10 mouse cellular contexts compared by ENCODE assay signal in genomic region chr12:105961667-105962066, GRCm38 (mm10). TPM values are rescaled to one million over a fixed set of nuclear protein-coding genes. Genes with fewer than 3 reads are reported as not detected.
A peak's percentile ranks its signal among the peaks of the same experiment; 100 is the strongest.
DNase-seq lines count a peak whose midpoint lies in the region; ATAC-seq lines count a peak whose summit lies in the region.
"Had no signal": no experiment of that assay in that cellular context is flagged by ENCODE, and none has a peak within 500 bp of the region (broad histone marks: within the 10 kb centered on the region; RNA-seq: fewer than 3 reads in every experiment).

No protein-coding gene starts in this region.

- H3K4me3 ChIP-seq in kidney, embryonic 15.5 days (replicated peaks): peak overlapping the region; percentile 6; the same call in 1 of the 2 replicates
- peak overlapping the region; percentile 60 for H3K4me3 ChIP-seq in forebrain, embryonic 10.5 days
- H3K4me3 ChIP-seq in intestine, embryonic 14.5 days (ENCODE audit: low read depth, low read length): peak overlapping the region; percentile 34; the same call in 1 of the 2 replicates
- no peak overlapping the region for H3K4me3 ChIP-seq in neural tube, embryonic 12.5 days

- no peak for ATAC-seq in kidney, embryonic 15.5 days (replicated peaks; ENCODE audit: low FRiP score)
- ATAC-seq in intestine, embryonic 14.5 days (replicated peaks; ENCODE audit: low FRiP score, low TSS enrichment, low read depth): no peak
- ATAC-seq in neural tube, embryonic 12.5 days (ENCODE audit: low FRiP score, low read depth): no peak

- WGBS in kidney, embryonic 15.5 days: 6% methylated on average over 12 of the region's 12 CpGs
- 3% methylated on average over 12 of the region's 12 CpGs for WGBS in forebrain, embryonic 10.5 days
- WGBS in intestine, embryonic 14.5 days: 6% methylated on average over 12 of the region's 12 CpGs
- 5% methylated on average over 12 of the region's 12 CpGs for WGBS in neural tube, embryonic 12.5 days

- H3K36me3 ChIP-seq in kidney, embryonic 15.5 days: no peaks in the 10 kb centered on the region
- H3K36me3 ChIP-seq in forebrain, embryonic 10.5 days (replicated peaks): no peaks in the 10 kb centered on the region
- H3K36me3 ChIP-seq in intestine, embryonic 14.5 days (ENCODE audit: control insufficient read depth, insufficient read depth, low read length): no peaks in the 10 kb centered on the region
- H3K36me3 ChIP-seq in neural tube, embryonic 12.5 days: no peaks in the 10 kb centered on the region

- H3K27me3 ChIP-seq in kidney, embryonic 15.5 days: peaks cover 68% of the 10 kb centered on the region
- H3K27me3 ChIP-seq in forebrain, embryonic 10.5 days (ENCODE audit: poor library complexity, severe bottlenecking): peaks cover 85% of the 10 kb centered on the region
- H3K27me3 ChIP-seq in intestine, embryonic 14.5 days (replicated peaks; ENCODE audit: control insufficient read depth, insufficient read depth, low read length): peaks cover 18% of the 10 kb centered on the region
- no peaks in the 10 kb centered on the region for H3K27me3 ChIP-seq in neural tube, embryonic 12.5 days (replicated peaks)

- peaks cover 21% of the 10 kb centered on the region for H3K4me1 ChIP-seq in kidney, embryonic 15.5 days
- peaks cover 48% of the 10 kb centered on the region for H3K4me1 ChIP-seq in forebrain, embryonic 10.5 days
- no peaks in the 10 kb centered on the region; the same call in 1 of the 2 replicates for H3K4me1 ChIP-seq in intestine, embryonic 14.5 days (replicated peaks; ENCODE audit: control insufficient read depth, insufficient read depth, low read length)
- H3K4me1 ChIP-seq in neural tube, embryonic 12.5 days: peaks cover 22% of the 10 kb centered on the region; the same call in 1 of the 2 replicates

- H3K9me3 ChIP-seq in kidney, embryonic 15.5 days (replicated peaks): no peaks in the 10 kb centered on the region
- no peaks in the 10 kb centered on the region for H3K9me3 ChIP-seq in forebrain, embryonic 10.5 days
- no peaks in the 10 kb centered on the region for H3K9me3 ChIP-seq in intestine, embryonic 14.5 days (ENCODE audit: control insufficient read depth, low read length)
- no peaks in the 10 kb centered on the region for H3K9me3 ChIP-seq in neural tube, embryonic 12.5 days

- no peak overlapping the region for H3K27ac ChIP-seq in kidney, embryonic 15.5 days
- H3K27ac ChIP-seq in forebrain, embryonic 10.5 days: peak overlapping the region; percentile 60; the same call in 1 of the 2 replicates
- no peak overlapping the region for H3K27ac ChIP-seq in intestine, embryonic 14.5 days (ENCODE audit: low read depth)
- no peak overlapping the region for H3K27ac ChIP-seq in neural tube, embryonic 12.5 days

- no peak for DNase-seq in kidney, adult 11 months
- DNase-seq in forebrain, embryonic 10.5 days (ENCODE audit: extremely low spot score, low spot score): no peak
- no peak for DNase-seq in intestine, embryonic 14.5 days (ENCODE audit: low spot score)
- DNase-seq in right cerebral cortex, adult 2 months (ENCODE audit: low spot score in 2 of 2): no peak
- DNase-seq in thymus, postnatal 25 days: no peak
- DNase-seq in kidney, postnatal 36 days: no peak
- DNase-seq: adrenal gland, postnatal 36 days; left cerebral cortex, postnatal 4 days had no signal

- H3K4me2 ChIP-seq in kidney, embryonic 15.5 days: peak overlapping the region; percentile 97
- peak overlapping the region; percentile 65 for H3K4me2 ChIP-seq in intestine, embryonic 14.5 days (ENCODE audit: low read length)
- H3K4me2 ChIP-seq in neural tube, embryonic 12.5 days (replicated peaks): peak overlapping the region; percentile 88

- H3K9ac ChIP-seq in kidney, embryonic 15.5 days: no peak overlapping the region
- no peak overlapping the region for H3K9ac ChIP-seq in intestine, embryonic 14.5 days (ENCODE audit: low read length)
- no peak overlapping the region for H3K9ac ChIP-seq in neural tube, embryonic 12.5 days

RNA-seq across cellular contexts. Expression of gene Vrk1, which starts 48.4 kb away (rescaled TPM):
- polyA plus RNA-seq in kidney, embryonic 15.5 days (2015; fragmentation: Nextera tagmentation; extraction: Ambion mirVana): 71.3 and 77.7 TPM in 2 replicates
- 123 TPM in 2 replicates for polyA plus RNA-seq in forebrain, embryonic 10.5 days (2016; fragmentation: Nextera tagmentation; extraction: Ambion mirVana)
- polyA plus RNA-seq in intestine, embryonic 14.5 days (2014; fragmentation: Nextera tagmentation; extraction: Ambion mirVana): 73.2 and 75.0 TPM in 2 replicates
- polyA plus RNA-seq in neural tube, embryonic 12.5 days (2016; fragmentation: Nextera tagmentation; extraction: Ambion mirVana): 59.7 and 61.5 TPM in 2 replicates
